Comparison of ENCODE assay signal across 10 mouse cellular contexts in genomic region chr5:25526926-25527325, GRCm38 (mm10). TPM values are rescaled to one million over a fixed set of nuclear protein-coding genes. Genes with fewer than 3 reads are reported as not detected.
A peak's percentile ranks its signal among the peaks of the same experiment; 100 is the strongest.
DNase-seq lines count a peak whose midpoint lies in the region; ATAC-seq and TF ChIP-seq lines count a peak whose summit lies in the region.
"Had no signal": no experiment of that assay in that cellular context is flagged by ENCODE, and none has a peak within 500 bp of the region (broad histone marks: within the 10 kb centered on the region; RNA-seq: fewer than 3 reads in every experiment).

No protein-coding gene starts in this region.

- no peak overlapping the region for H3K4me3 ChIP-seq in embryonic facial prominence, embryonic 11.5 days (ENCODE audit: low read depth, low read length)
- H3K4me3 ChIP-seq in embryonic facial prominence, embryonic 10.5 days = no peak overlapping the region
- H3K4me3 ChIP-seq in small intestine, adult 2 months (ENCODE audit: low read depth, low read length) = no peak overlapping the region
- no peak overlapping the region for H3K4me3 ChIP-seq in midbrain, embryonic 13.5 days (replicated peaks)
- H3K4me3 ChIP-seq: forebrain, embryonic 10.5 days had no signal

- no peak for TF ChIP-seq CTCF in small intestine, adult 2 months (IDR thresholded peaks at IDR 0.05; ENCODE audit: extremely low read depth, insufficient read length, insufficient replicate concordance, low read depth, low read length)

- no peak overlapping the region for H3K4me2 ChIP-seq in embryonic facial prominence, embryonic 11.5 days (ENCODE audit: low read depth, low read length)
- H3K4me2 ChIP-seq in midbrain, embryonic 13.5 days (replicated peaks) = no peak overlapping the region

- H3K9ac ChIP-seq in embryonic facial prominence, embryonic 11.5 days (replicated peaks; ENCODE audit: low read length) = 0 out of 2 replicates have a peak overlapping the region, but pooled peaks have one; percentile 5
- H3K9ac ChIP-seq in midbrain, embryonic 13.5 days (replicated peaks) = no peak overlapping the region

- no peak overlapping the region for H3K27ac ChIP-seq in embryonic facial prominence, embryonic 11.5 days (replicated peaks; ENCODE audit: low read depth, low read length)
- H3K27ac ChIP-seq in embryonic facial prominence, embryonic 10.5 days (replicated peaks) = no peak overlapping the region; the same call in 1 of the 2 replicates
- H3K27ac ChIP-seq in small intestine, adult 2 months (ENCODE audit: insufficient read depth, low read depth, low read length) = peak overlapping the region; percentile 73
- H3K27ac ChIP-seq in midbrain, embryonic 13.5 days = no peak overlapping the region
- H3K27ac ChIP-seq: forebrain, embryonic 10.5 days had no signal

- H3K27me3 ChIP-seq in embryonic facial prominence, embryonic 11.5 days (ENCODE audit: control insufficient read depth, insufficient read depth, low read length) = no peaks in the 10 kb centered on the region
- H3K27me3 ChIP-seq in embryonic facial prominence, embryonic 10.5 days (replicated peaks; ENCODE audit: low read depth, poor library complexity, severe bottlenecking) = no peaks in the 10 kb centered on the region
- no peaks in the 10 kb centered on the region for H3K27me3 ChIP-seq in small intestine, adult 2 months (ENCODE audit: control insufficient read depth, insufficient read depth, low read length)
- no peaks in the 10 kb centered on the region for H3K27me3 ChIP-seq in midbrain, embryonic 13.5 days

- ATAC-seq in embryonic facial prominence, embryonic 11.5 days (replicated peaks; ENCODE audit: insufficient number of reproducible peaks, low FRiP score, low TSS enrichment, low read depth) = no peak
- no peak for ATAC-seq in midbrain, embryonic 13.5 days

- DNase-seq in embryonic facial prominence, embryonic 11.5 days (ENCODE audit: low spot score) = no peak
- DNase-seq in embryonic facial prominence, embryonic 10.5 days (ENCODE audit: low spot score) = no peak
- DNase-seq in right cerebral cortex, postnatal 10 days (ENCODE audit: low spot score in 2 of 2) = peak; percentile 46 to 51
- DNase-seq in right cerebral cortex, adult 18-20 months = no peak
- peak; percentile 38 to 61 for DNase-seq in cerebellum, postnatal 25 days
- no peak for DNase-seq in spleen, postnatal 4 days (ENCODE audit: low spot score in 2 of 2)

- no peaks in the 10 kb centered on the region for H3K9me3 ChIP-seq in embryonic facial prominence, embryonic 11.5 days (replicated peaks; ENCODE audit: control insufficient read depth, low read length)
- no peaks in the 10 kb centered on the region for H3K9me3 ChIP-seq in embryonic facial prominence, embryonic 10.5 days
- no peaks in the 10 kb centered on the region for H3K9me3 ChIP-seq in midbrain, embryonic 13.5 days
- H3K9me3 ChIP-seq: forebrain, embryonic 10.5 days had no signal

- no peak for TF ChIP-seq POLR2A in small intestine, adult 2 months (IDR thresholded peaks at IDR 0.05; ENCODE audit: low read depth, low read length)

- no peaks in the 10 kb centered on the region for H3K4me1 ChIP-seq in embryonic facial prominence, embryonic 11.5 days (ENCODE audit: control insufficient read depth, insufficient read depth, low read length)
- H3K4me1 ChIP-seq in embryonic facial prominence, embryonic 10.5 days = peaks cover 30% of the 10 kb centered on the region
- peaks cover 22% of the 10 kb centered on the region for H3K4me1 ChIP-seq in small intestine, adult 2 months (ENCODE audit: control insufficient read depth, insufficient read depth, insufficient read length, low read length)
- peaks cover 5% of the 10 kb centered on the region; the same call in 1 of the 2 replicates for H3K4me1 ChIP-seq in midbrain, embryonic 13.5 days (replicated peaks)

- WGBS in embryonic facial prominence, embryonic 11.5 days = 39% methylated on average over 4 of the region's 4 CpGs
- 42% methylated on average over 4 of the region's 4 CpGs for WGBS in embryonic facial prominence, embryonic 10.5 days
- WGBS in small intestine, adult 2 months = 46% methylated on average over 4 of the region's 4 CpGs
- 40% methylated on average over 4 of the region's 4 CpGs for WGBS in midbrain, embryonic 13.5 days

- H3K36me3 ChIP-seq in embryonic facial prominence, embryonic 11.5 days (replicated peaks; ENCODE audit: control insufficient read depth, insufficient read depth, low read depth, low read length) = no peaks in the 10 kb centered on the region
- no peaks in the 10 kb centered on the region for H3K36me3 ChIP-seq in embryonic facial prominence, embryonic 10.5 days (replicated peaks)
- no peaks in the 10 kb centered on the region for H3K36me3 ChIP-seq in small intestine, adult 2 months (ENCODE audit: control insufficient read depth, insufficient read depth, low read length)
- H3K36me3 ChIP-seq in midbrain, embryonic 13.5 days = no peaks in the 10 kb centered on the region
- H3K36me3 ChIP-seq: forebrain, embryonic 10.5 days had no signal

RNA-seq across cellular contexts. Expression of gene Cct8l1, which starts 11.1 kb away (rescaled TPM):
- not detected in 2 replicates for polyA plus RNA-seq in embryonic facial prominence, embryonic 11.5 days (2014; fragmentation: Nextera tagmentation; extraction: Ambion mirVana)
- 0.07 and 0.08 TPM in 2 replicates for polyA plus RNA-seq in embryonic facial prominence, embryonic 10.5 days (2016; fragmentation: Nextera tagmentation; extraction: Ambion mirVana)
- polyA plus RNA-seq in small intestine, adult 2 months (2012; rRNA removed) = not detected in 2 replicates
- polyA plus RNA-seq in midbrain, embryonic 13.5 days (2015; fragmentation: Nextera tagmentation; extraction: Ambion mirVana) = 0.10 and 0.11 TPM in 2 replicates
- polyA plus RNA-seq: forebrain, embryonic 10.5 days; large intestine, adult 2 months had no signal

RNA-seq across cellular contexts. Expression of gene Kmt2c, which starts 28.3 kb away (rescaled TPM):
- 14.0 and 15.8 TPM in 2 replicates for polyA plus RNA-seq in embryonic facial prominence, embryonic 11.5 days (2014; fragmentation: Nextera tagmentation; extraction: Ambion mirVana)
- 11.8 and 11.9 TPM in 2 replicates for polyA plus RNA-seq in embryonic facial prominence, embryonic 10.5 days (2016; fragmentation: Nextera tagmentation; extraction: Ambion mirVana)
- polyA plus RNA-seq in small intestine, adult 2 months (2012; rRNA removed) = 5.1 and 9.3 TPM in 2 replicates
- 23.4 and 23.5 TPM in 2 replicates for polyA plus RNA-seq in midbrain, embryonic 13.5 days (2015; fragmentation: Nextera tagmentation; extraction: Ambion mirVana)

Comparison
In these comparisons a context has a peak if more than half of its experiments do, and no peak if none do; other contexts are left out.
1. DNase-seq: peak in right cerebral cortex, postnatal 10 days (2 of 2) and cerebellum, postnatal 25 days (2 of 2); none in embryonic facial prominence, embryonic 11.5 days (single experiment), embryonic facial prominence, embryonic 10.5 days (single experiment), right cerebral cortex, adult 18-20 months (single experiment) and spleen, postnatal 4 days (0 of 2).